Mouse (Mus musculus) right cerebral cortex, postnatal 25 days (tissue): ENCODE measurements at regions not wholly inside any gene's neighbourhood (a gene's known extent, or its start where the extent isn't known, plus 50 kb on each side); places are given as distances from the start of the nearest gene placed in this dataset.

Experiments used
- DNase-seq: peaks from one replicate; pipeline ENCODE4 v3.0.0; 2022

- no peak for DNase-seq
These were observed 189.2 kb upstream of the Creb1 start for GRCm38 (mm10) chr1:64343268-64343667.

GRCm38 (mm10) chr1:64341596-64341995, 190.8 kb upstream of the Creb1 start:
- DNase-seq, result no peak

DNA sequence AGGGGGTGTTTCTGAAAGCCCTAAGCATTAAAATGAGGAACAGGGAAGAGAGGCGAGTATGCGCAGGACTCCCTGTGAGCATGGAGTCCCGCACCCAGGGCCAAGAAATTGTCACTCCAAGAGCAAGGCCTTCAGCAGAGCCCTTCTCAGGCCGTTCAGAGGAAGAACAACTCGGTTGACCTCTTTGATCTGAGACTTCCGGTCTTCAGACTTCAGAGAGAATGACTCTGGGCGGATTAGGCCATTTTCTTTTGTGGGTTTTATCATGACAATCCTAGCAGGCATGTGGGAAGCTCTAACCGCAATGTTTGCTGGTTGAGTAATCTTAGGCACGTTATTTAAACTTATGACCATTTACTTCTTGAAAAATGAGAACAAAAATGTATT, 193.9 kb upstream of the Creb1 start:
- no peak for DNase-seq

DNA sequence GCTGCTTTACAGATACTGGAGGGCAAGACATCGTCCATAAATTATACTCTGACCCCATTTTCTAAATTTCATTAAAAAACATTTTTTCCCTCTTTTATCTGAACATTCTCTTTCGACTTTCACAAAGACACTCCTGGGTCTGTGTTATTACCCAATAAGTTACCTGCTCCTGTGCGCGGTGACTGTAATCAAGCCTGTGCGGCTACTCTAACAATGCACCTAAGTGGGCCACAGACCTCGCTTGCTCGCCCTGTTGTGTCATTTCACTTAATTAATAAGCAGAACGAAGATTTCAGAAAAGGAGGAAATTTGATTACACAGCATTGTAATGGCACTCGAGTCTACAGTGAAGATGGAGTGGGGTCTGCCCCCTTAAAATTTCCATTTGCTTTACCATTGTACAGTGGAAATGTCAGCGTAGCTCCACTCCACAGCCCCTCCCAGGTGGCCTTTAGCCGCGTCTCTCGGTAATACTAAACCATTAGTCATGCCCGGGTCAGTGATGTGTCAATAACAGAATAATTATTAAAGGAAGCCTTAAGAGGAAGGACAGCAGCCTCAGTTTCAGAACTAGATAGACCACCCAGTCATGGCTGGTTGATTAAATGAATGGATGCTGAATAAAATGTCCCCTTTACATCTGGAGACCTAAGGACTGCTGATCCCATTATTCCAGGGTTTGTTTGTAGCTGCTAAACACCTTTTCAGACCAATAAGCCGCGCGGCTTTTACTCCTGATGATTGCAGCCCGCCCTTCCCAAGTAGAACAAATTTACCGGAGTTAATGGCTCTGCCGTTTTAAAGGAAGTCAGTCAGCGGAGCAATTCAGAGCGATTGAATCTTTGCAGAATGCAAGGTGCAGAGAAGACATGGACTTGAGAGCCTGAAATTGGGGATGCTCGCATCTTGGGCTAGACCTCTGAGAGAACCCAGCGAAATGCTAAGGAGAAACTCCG, 194.5 kb upstream of the Creb1 start:
- DNase-seq, result no peak

DNA sequence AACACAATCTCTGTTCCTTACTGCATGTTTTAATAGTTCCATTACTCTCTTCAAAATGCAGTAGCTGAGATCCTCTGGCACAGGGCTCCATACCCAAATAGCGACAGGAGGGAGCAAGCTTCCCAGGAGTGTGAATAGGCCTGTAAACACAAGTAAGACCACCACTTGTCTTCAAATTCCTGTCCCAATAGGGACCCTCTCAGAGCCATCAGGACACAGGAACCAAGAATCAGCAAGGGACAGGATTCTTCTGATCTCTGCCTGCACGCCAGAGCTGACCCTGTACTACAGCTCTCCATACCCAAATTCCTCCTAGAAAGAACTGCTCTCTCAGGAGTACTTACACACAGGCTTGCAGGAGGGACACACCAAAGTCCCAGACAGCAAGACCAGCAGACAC, 200.9 kb upstream of the Creb1 start:
- no peak for DNase-seq

GRCm38 (mm10) chr1:64330721-64331120, 201.7 kb upstream of the Creb1 start:
- DNase-seq, result no peak

DNA sequence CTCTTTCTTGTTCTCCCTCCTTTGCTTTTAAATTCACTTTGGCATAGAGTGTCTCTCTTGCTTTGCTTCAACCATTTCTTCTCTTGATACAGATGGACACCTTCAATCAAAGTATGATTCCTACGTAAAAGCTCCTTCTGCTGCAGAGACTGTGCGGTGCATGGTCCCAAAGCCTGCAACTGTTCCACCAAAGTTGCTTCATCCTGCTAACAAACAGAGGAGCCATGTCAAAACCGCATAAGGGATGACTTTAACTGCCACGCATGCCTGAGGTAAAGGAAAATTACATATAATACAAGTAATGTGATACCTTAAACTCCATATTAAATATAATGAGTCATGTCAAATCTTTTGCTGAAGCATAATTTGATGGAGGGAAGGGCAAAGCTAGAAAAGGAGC, 200.1 kb upstream of the Klf7 start:
- DNase-seq, result no peak

GRCm38 (mm10) chr1:64319155-64319582, 197.1 kb upstream of the Klf7 start:
- no peak for DNase-seq

- no peak for DNase-seq
These were observed 196.5 kb upstream of the Klf7 start for GRCm38 (mm10) chr1:64318440-64319154.

DNA sequence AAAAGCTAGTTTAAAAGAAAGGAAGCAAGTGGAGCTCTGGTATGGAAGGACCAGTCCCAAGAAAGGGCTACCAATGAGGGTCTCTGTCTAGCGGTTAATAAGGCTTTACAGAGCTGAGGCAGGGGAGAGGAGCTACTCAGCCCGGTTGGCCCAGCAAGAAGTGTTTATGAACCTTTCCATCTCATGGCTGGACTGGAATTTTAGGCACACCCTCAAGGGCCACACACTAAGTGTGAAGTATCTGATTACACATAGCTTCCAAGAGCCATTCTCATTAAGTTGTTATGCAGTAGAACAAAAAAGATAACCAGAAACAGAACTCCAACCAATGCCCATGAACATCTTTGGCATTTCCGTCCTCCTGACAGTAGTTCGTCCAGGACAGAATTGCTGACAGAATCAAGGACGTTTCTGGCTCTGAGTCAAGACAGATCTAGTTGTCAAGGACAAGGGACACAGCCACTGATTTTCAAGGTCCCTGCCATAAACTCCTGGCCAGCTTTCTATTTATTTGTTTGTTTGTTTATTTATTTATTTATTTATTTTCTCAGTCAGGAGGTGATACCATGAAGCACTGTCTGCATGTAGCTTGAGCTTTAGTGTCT, 195.1 kb upstream of the Klf7 start:
- no peak for DNase-seq

- no peak for DNase-seq
These were observed 189.3 kb upstream of the Klf7 start for GRCm38 (mm10) chr1:64311371-64311770.

- no peak for DNase-seq
These were observed 186.5 kb upstream of the Klf7 start for GRCm38 (mm10) chr1:64308560-64308959.

GRCm38 (mm10) chr1:64308088-64308487, 186.0 kb upstream of the Klf7 start:
- DNase-seq, result no peak

- DNase-seq, result peak; percentile 50
These were observed 183.5 kb upstream of the Klf7 start for GRCm38 (mm10) chr1:64305427-64306213.

- peak; percentile 51 for DNase-seq
These were observed 180.8 kb upstream of the Klf7 start for GRCm38 (mm10) chr1:64302833-64303358.

DNA sequence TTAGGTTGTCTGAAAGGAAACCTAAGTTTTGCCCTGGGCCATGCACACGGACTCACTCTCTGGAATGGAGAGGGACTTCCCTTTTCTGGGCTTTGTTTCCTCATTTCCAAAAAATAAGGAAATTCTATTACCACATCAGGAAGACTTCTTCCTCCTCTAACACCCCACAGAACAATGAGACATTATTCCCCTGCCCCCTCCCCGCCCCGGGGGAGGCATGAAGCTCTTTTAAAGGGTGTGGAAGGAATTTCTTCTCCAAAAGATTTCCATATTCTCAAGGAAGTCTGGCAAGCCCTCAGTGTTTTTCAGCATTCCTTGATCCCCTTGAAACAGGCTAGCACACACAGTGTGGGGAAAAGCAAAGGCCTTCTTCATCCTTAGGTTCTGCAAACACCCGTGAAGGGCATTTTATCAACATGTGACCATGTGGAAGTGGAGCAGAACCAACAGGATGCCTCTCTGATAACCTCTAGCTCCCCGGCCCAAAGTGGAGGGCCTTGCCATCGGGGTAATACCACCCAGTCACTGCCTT, 179.5 kb upstream of the Klf7 start:
- DNase-seq, result no peak

DNA sequence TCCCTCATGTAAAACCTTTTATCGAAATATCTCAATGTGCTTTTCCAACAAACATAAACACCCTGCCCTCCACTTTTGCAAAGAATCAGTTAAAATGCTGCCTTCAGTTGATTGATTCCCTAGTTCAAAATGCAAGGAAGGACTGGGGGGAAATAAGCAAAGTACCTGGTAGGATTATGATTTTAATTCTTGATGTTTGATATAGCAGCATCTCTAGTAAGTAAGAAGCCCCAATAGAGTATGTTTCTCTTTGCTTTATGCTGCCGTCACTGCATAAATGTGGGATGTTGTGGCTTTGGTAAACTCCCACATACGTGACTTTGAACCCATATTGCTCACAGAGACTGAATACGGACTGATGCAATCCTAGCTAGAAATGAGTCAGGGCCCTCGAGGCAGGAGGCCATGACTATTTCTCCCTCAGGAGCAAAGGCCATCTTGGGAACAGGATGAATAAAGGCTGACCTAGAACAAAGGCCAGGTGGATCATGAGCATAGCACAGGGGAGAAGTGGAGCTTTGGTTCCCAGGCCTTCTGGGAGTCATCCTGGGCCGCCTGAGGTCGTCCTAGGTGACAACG, 179.0 kb upstream of the Klf7 start:
- DNase-seq, result no peak

DNA sequence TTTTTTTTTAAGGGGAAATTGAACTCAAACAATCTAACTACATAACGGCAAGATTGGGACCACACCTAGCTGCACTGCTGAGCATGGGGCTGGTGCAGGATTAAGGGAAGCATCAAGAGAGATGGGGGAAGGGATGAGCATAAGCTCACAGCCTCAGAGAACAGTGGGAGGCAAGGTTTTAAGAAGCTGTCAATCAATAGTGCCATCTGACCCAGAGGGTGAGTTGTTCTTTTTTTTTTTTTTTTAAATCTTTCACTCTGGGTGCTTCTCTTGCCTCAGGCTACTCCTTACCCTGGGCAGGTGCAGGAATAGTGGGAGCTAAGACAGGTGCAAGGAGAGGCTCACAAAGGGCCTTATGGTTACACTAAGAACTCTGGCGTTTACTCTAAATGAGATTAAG, 176.9 kb upstream of the Klf7 start:
- no peak for DNase-seq

DNA sequence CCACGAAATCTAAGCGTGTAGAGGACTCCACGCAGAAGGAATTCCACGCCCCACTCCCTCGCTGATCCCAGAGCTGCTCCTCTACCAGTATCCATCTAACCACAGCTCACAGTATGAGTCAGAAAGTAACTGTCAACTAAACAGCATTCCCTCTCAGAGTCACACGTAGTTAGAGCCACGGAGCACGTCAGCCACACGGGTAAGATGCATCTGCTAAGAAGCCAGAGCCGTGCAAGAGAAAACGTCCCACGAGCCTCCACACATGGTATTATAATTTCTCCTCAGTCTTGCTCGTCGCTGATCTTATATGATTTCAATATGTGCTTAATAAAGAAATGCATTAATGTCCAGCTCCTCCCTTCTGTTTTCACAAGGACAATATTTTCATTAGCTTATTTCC, 176.1 kb upstream of the Klf7 start:
- no peak for DNase-seq

- DNase-seq, result no peak
These were observed 175.3 kb upstream of the Klf7 start for GRCm38 (mm10) chr1:64297343-64297742.

DNA sequence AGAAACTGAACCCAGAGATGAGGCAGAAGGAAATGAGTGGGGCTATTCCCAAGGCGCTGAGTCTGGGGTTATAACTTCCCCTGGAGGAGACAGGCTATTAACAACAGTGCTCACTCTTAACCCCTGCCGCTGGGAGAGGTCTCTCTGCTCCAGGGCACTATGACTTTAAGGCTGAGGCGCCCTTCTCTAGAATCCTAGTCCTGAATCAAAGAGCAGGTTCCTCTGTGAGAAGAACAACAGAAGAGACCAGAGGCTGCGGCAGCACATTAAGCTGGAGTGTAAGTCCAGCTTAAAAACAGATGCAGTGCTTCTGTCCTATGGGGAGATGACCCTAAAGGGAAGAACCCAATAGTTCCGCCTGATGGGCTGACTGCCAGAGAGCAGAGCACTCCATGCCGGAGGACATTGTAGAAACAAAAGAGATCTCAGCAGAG, 173.4 kb upstream of the Klf7 start:
- DNase-seq, result no peak

- no peak for DNase-seq
These were observed 173.0 kb upstream of the Klf7 start for GRCm38 (mm10) chr1:64295051-64295450.
